Mouse (Mus musculus): ENCODE results near the gene Prkcz.

DNA sequence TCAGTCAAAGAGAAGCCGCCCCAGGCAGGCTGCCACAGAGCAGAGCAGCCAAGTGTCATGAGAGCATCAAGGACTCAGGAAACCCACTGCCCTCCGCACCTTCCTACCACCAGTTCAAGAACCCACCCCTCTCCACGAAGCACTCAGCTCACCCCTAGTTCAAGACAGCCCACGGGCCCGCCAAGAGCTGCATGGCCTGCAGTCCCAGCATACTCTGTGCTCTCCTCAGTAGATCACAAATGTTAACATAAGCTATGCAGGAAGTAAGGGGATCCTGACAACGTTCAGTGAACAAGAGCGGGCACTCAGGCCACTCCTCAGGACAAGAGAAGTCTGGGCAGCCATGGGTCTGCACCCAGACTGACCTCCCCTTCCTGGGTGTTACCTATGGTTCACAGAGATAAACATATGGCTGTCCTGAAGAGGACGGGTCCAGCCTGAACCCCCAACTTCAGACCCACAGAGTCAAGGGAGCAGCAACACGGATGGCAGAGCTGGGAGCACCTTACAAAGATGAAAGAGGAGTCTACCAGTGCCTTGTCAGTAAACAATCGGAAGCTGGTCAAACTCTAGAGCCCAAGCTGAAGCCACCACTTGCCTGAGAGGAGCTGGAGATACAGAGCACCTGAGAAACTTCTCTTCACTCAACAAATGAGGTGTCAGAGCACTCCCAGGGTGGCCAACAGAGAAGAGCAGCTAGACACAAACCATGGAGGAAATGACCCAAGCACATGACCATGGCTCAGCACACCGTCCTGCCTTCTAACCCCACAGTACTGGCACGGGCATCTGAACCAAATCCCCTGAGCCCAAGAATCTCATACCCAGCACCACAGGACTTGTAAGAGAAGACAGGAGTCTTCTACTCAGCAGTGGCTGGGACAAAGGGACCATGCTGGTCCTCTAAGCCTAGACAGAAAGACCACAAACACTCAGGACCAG is 141.6 kb downstream of the Prkcz start:
- TF ChIP-seq CTCF (IDR thresholded peaks at IDR 0.05; ENCODE audit: low read depth) (no peak), EP300 (optimal IDR thresholded peaks at IDR 0.05) (no peak)
